Mouse (Mus musculus) mature B cell (primary cell): ENCODE measurements around the gene Map2k6.

Experiments
- in situ Hi-C: fragments of 300-500 bp; cut with MboI; formaldehyde crosslinking; loops from 2 replicates; pipeline ENCODE4 v1.14.3; 2019

Map2k6 gene

DNA sequence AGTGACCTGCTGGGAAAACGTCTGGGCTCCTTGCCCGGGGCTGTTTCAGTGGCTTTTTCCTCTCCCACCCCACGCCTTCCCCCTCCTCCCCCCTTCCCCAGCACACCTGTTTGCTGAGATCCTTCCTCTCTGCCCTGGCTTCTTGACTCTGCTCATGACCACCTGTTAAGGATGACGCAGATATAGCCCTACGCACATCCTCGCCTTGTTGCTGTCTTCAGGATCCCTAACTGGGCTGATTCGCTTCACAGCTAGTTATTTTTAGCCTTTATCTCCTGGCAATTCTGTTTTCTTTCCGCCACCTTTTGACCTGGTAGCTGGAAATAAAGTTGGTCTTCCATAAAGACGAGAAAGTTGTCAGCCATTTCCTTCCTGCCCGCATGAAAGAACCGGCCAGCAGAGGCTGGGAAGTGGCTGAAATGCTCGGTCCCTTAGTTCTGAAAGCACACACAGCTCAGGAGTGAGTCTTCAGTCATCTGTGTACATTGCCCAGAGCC, 152.6 kb downstream of the Map2k6 start:
- in situ Hi-C loops, result no loop called here

DNA sequence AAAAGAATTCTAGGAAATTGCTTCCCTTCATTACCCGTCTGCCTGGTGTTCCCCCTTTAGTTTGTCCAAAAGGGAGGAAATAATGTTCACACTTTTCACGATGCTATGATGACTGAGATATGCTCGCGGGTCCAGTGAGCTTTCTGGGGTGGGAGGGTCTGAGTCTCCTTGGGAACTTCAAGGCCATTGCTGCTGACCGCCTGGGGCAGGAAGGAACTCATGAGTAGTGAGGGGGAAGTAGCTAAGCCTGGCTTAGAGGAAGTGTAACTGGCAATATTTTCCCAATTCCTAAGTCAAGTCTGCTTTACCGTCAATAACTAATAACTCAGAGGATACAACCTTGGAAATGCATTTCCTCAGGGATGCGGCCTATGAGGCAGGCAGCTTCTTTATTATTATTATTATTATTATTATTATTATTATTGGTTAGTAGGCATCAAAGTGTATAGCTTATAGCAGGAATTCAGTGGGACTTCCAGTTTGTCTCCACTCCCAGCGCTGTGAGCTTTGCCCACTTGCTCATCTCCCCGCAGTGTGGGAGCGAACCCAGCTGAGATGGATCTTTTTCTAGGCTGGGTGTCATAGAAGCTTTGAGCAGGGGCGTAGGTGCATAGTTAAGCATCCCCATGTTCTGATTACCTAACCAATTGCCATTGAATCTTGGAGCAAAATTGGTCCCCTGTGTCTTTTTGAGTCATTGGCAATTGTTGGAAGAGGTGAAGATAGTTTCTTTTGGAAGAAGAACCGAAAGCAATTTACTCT, 163.6 kb downstream of the Map2k6 start:
- in situ Hi-C loops, result no loop called here

DNA sequence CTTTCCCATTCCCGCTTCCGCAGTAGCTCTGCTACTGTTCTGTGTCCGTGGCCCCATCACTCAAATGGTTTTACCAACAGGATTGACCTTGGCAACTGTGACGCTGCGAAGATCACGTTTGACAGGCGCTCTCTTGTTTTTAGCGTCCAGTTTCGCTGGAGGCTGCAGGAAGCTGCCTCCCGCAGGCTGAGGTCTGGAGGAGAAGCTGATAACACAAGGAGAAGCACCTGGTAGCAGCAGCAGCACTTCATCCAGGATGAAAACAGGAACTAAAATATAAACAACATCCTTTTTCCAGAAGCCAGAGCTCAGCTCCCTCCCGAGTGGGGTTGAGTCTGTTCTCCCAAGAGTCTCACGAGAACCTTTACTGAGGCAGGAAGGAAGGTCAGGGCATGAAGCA, 164.3 kb downstream of the Map2k6 start:
- in situ Hi-C loops, result no loop called here

DNA sequence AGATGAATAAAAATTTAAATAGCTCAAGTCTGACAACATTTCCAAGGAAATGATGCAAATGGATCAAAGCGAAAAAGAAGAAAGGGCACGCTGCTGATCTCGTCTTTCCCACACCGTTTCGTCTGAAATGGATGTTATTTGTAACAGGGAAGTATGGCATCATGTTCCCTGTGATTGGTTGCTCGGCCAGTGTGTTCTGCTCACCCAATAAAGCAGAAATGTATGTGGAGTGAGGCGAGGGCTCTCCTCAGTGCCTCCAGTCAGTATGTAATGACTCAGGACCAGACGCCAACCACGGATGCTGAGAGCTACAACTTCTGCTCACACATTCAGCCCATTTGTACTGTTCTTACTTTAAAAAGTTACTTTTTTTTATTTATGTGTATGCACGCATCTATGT, 164.9 kb downstream of the Map2k6 start:
- in situ Hi-C loops, result no loop called here

DNA sequence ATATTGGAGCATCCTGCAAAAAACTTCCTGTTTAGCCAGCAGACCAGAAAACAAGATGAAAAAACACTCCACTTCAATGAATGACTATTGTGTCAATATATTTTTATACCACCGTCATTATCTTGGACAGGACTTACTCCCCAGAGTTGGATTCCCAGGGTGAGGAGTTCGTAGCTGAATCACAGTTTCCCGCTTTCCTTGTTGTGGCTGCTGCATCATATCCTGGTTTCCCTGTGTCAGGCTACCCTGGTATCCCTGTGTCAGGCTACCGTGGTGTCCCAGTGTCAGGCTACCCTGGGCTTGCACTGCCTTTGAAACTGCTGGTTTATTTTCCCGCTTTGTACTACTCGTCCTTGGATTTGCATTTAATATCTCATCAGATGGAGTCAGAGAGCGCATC, 167.4 kb downstream of the Map2k6 start:
- in situ Hi-C loops, result no loop called here

DNA sequence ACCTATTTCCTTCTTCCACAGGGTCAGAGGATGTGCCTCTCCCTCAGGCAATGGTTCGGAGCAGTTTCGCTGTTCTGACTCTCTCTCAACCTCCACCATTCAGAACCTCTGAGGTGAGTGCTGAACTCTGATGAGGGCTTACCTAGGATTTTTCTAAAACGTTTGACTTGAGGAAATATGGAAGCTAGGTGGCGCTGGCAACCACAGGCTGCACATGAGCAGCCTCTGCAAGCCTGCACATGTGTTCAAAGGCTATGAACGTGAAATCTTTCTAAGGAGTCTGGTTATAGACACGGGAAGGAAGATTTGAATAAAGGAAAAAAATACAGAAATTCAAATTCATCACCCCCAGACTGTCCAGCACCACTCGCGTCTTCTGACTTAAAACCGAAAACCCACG, 173.6 kb downstream of the Map2k6 start:
- in situ Hi-C loops, result no loop called here
